Mouse (Mus musculus) gastrocnemius, adult 18-20 months (tissue): ENCODE results near the gene Il1f10. TPM values are rescaled to one million over a fixed set of nuclear protein-coding genes. Genes with fewer than 3 reads are reported as not detected.
A peak's percentile ranks its signal among the peaks of the same experiment; 100 is the strongest.

Experiments used
- DNase-seq: peaks from one replicate; pipeline ENCODE4 v3.0.0; 2021; ENCODE audit warnings: low spot score
- long read RNA-seq, 2 experiments: library from polyadenylated mRNA; stranded (forward); transcript quantifications; one replicate each; pipeline ENCODE4 v2.0.0; 2021
- total RNA-seq, 2 experiments: library from RNA; stranded (reverse); gene quantifications; 2 replicates each; pipeline ENCODE4 v1.2.3; 2021

Il1f10 gene
- not detected for total RNA-seq
- long read RNA-seq, experiment 1 = 0 reads
- long read RNA-seq, experiment 2 = 0 reads

GRCm38 (mm10) chr2:24290896-24291295, at the start of gene Il1f10:
Il1f10 (plus strand) TSS chr2:24291196.
- DNase-seq = no peak

GRCm38 (mm10) chr2:24267503-24267902, 23.5 kb upstream of the Il1f10 start:
- no peak for DNase-seq

GRCm38 (mm10) chr2:24273619-24274018, 17.4 kb upstream of the Il1f10 start:
- no peak for DNase-seq

GRCm38 (mm10) chr2:24275146-24275545, 15.8 kb upstream of the Il1f10 start:
- no peak for DNase-seq

- DNase-seq = no peak
Observed at GRCm38 (mm10) chr2:24276654-24277053, 14.3 kb upstream of the Il1f10 start, which contains the start of gene Il1f5. Il1f5 (plus strand) TSS chr2:24276954.

- no peak for DNase-seq
Observed at GRCm38 (mm10) chr2:24294616-24295015, 3.6 kb downstream of the Il1f10 start.

GRCm38 (mm10) chr2:24296837-24297236, 5.8 kb downstream of the Il1f10 start:
- DNase-seq = peak; percentile 34

GRCm38 (mm10) chr2:24311302-24312001, 20.5 kb downstream of the Il1f10 start:
- DNase-seq = no peak

- DNase-seq = no peak
Observed at GRCm38 (mm10) chr2:24316919-24317318, 25.9 kb downstream of the Il1f10 start.

- no peak for DNase-seq
Observed at GRCm38 (mm10) chr2:24317919-24318598, 27.1 kb downstream of the Il1f10 start.

GRCm38 (mm10) chr2:24335333-24335732, 44.3 kb downstream of the Il1f10 start:
- DNase-seq = no peak

- no peak for DNase-seq
Observed at GRCm38 (mm10) chr2:24336545-24336944, 45.5 kb downstream of the Il1f10 start, which contains the start of gene Il1rn. Il1rn (plus strand) TSS chr2:24336853.

- DNase-seq = no peak
Observed at GRCm38 (mm10) chr2:24341395-24341885, 50.4 kb downstream of the Il1f10 start.

Other genes starting within 250 kb of the Il1f10 start
- gene Hnmt, start 241.8 kb upstream of the Il1f10 start, total RNA-seq = 1 to 10 TPM; 6.4 to 7.6 TPM
- not detected for gene Tbpl2, start 194.6 kb upstream of the Il1f10 start, total RNA-seq
- gene Il1f8, start 138.0 kb upstream of the Il1f10 start, total RNA-seq = not detected
- gene Il1f9, start 104.7 kb upstream of the Il1f10 start, total RNA-seq = not detected
- gene Il1f6, start 75.8 kb upstream of the Il1f10 start, total RNA-seq = not detected
- gene Il1f5, start 14.2 kb upstream of the Il1f10 start, total RNA-seq = not detected
- not detected for gene Il1rn, start 45.7 kb downstream of the Il1f10 start, total RNA-seq
- gene Psd4, start 76.4 kb downstream of the Il1f10 start, total RNA-seq = under 1 TPM; 0.14 to 0.53 TPM
- gene Pax8, start 184.4 kb downstream of the Il1f10 start, total RNA-seq = not detected